Mouse (Mus musculus) urinary bladder, adult 2 months (tissue): ENCODE results near the gene Hoxd11. TPM values are rescaled to one million over a fixed set of nuclear protein-coding genes. Genes with fewer than 3 reads are reported as not detected.

Experiments
- DNase-seq: peaks from one replicate; pipeline ENCODE4 v3.0.0; 2022; ENCODE audit warnings: low spot score
- polyA plus RNA-seq: library from polyadenylated mRNA; depleted of rRNA; stranded (reverse); fragments of >200 nt; gene quantifications from 2 replicates; pipeline ENCODE4 v1.2.3, GENCODE M21; 2012

Hoxd11 gene
- polyA plus RNA-seq, 1 experiment, result 8.1 TPM

- peak; percentile 57 for DNase-seq
Observed at GRCm38 (mm10) chr2:74681594-74682531, 2.5 kb downstream of the Hoxd11 start.

- DNase-seq, result peak; percentile 32
Observed at GRCm38 (mm10) chr2:74682796-74683195, 3.4 kb downstream of the Hoxd11 start.

GRCm38 (mm10) chr2:74683471-74683951 lies 4.2 kb downstream of the Hoxd11 start:
- DNase-seq, result no peak

- DNase-seq, result no peak
Observed at GRCm38 (mm10) chr2:74684106-74684505, 4.7 kb downstream of the Hoxd11 start.

GRCm38 (mm10) chr2:74685059-74685603 lies 5.8 kb downstream of the Hoxd11 start:
- DNase-seq, result no peak

GRCm38 (mm10) chr2:74686301-74686987 lies 7.1 kb downstream of the Hoxd11 start:
- no peak for DNase-seq

GRCm38 (mm10) chr2:74686988-74687697 lies 7.8 kb downstream of the Hoxd11 start:
- no peak for DNase-seq

- peak; percentile 12 for DNase-seq
Observed at GRCm38 (mm10) chr2:74687698-74688555, 8.6 kb downstream of the Hoxd11 start.

GRCm38 (mm10) chr2:74688795-74689573 lies 9.6 kb downstream of the Hoxd11 start:
- peak; percentile 15 for DNase-seq

- peak; percentile 17 for DNase-seq
Observed at GRCm38 (mm10) chr2:74689574-74690337, 10.4 kb downstream of the Hoxd11 start.

GRCm38 (mm10) chr2:74690338-74690716 lies 11.0 kb downstream of the Hoxd11 start:
- no peak for DNase-seq

- peak; percentile 75 for DNase-seq
Observed at GRCm38 (mm10) chr2:74691022-74691951, 11.9 kb downstream of the Hoxd11 start, which contains the start of gene Hoxd10. Gene Hoxd10, plus strand, starts transcription at chr2:74691924.

- DNase-seq, result no peak
Observed at GRCm38 (mm10) chr2:74691995-74692807, 12.8 kb downstream of the Hoxd11 start.

- no peak for DNase-seq
Observed at GRCm38 (mm10) chr2:74692808-74693431, 13.6 kb downstream of the Hoxd11 start.

- DNase-seq, result no peak
Observed at GRCm38 (mm10) chr2:74693432-74693827, 14.1 kb downstream of the Hoxd11 start.

- DNase-seq, result no peak
Observed at GRCm38 (mm10) chr2:74694066-74694465, 14.7 kb downstream of the Hoxd11 start.

- no peak for DNase-seq
Observed at GRCm38 (mm10) chr2:74695383-74695782, 16.0 kb downstream of the Hoxd11 start.
